Mouse (Mus musculus): ENCODE measurements around the gene Gm17535.
"Not testable (repeated sequence)": the region's sequence is repeated elsewhere in the genome, so short reads cannot be mapped to it uniquely, and the experiment has no call there.

DNA sequence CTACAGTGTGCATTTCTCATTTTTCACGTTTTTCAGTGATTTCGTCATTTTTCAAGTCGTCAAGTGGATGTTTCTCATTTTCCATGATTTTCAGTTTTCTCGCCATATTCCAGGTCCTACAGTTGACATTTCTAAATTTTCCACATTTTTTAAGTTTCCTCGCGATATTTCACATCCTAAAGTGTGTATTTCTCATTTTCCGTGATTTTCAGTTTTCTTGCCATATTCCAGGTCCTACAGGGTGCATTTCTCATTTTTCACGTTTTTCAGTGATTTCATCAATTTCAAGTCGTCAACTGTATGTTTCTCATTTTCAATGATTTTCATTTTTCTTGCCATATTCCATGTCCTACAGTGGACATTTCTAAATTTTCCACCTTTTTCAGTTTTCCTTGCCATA lies 17.3 kb upstream of the Gm17535 start, which contains the start of gene Gm10719:
- TF ChIP-seq GATA1, TAL1 (IDR thresholded peaks at IDR 0.05; ENCODE audit: low read length): not testable (repeated sequence)
